ENCODE assay signal across 13 mouse cellular contexts in the genomic region with DNA sequence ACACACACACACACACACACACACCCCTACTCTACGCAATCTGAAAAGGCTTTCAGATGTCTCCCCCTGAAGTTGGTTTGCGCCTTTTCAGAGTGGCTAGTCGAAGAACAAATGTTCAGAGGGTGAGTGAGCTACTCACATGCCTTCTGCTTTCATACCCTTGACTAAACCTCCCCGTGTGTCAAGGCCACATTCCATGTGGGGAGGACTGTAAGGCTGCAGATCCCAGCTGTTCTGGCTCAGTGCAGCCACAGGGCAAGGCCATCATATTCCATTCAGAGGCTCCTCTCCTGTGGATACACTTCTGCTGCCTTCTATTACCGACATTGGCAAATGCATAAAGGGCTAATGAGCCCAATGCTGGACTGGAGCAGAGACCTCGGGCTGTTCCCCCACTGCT. TPM values are rescaled to one million over a fixed set of nuclear protein-coding genes. Genes with fewer than 3 reads are reported as not detected.
DNase-seq lines count a peak whose midpoint lies in the region; ATAC-seq and TF ChIP-seq lines count a peak whose summit lies in the region.
"Had no signal": no experiment of that assay in that cellular context is flagged by ENCODE, and none has a peak within 500 bp of the region (broad histone marks: within the 10 kb centered on the region; RNA-seq: fewer than 3 reads in every experiment).

No protein-coding gene starts in this region.

- 76% methylated on average over 6 of the region's 6 CpGs for WGBS in hindbrain, embryonic 14.5 days
- 83% methylated on average over 6 of the region's 6 CpGs for WGBS in hindbrain, embryonic 11.5 days
- WGBS in kidney, embryonic 15.5 days = 42% methylated on average over 6 of the region's 6 CpGs
- WGBS in forebrain, postnatal 0 days = 68% methylated on average over 6 of the region's 6 CpGs

- no peaks in the 10 kb centered on the region for H3K27me3 ChIP-seq in hindbrain, embryonic 14.5 days (ENCODE audit: control insufficient read depth, insufficient read depth, low read length)
- no peaks in the 10 kb centered on the region for H3K27me3 ChIP-seq in hindbrain, embryonic 11.5 days (ENCODE audit: control insufficient read depth, insufficient read depth, low read length)
- no peaks in the 10 kb centered on the region for H3K27me3 ChIP-seq in kidney, embryonic 15.5 days
- no peaks in the 10 kb centered on the region for H3K27me3 ChIP-seq in forebrain, postnatal 0 days (ENCODE audit: insufficient read depth, low read length)
- H3K27me3 ChIP-seq: limb, embryonic 12.5 days; midbrain, embryonic 12.5 days had no signal

- H3K9me3 ChIP-seq in hindbrain, embryonic 14.5 days (ENCODE audit: control insufficient read depth, low read length) = no peaks in the 10 kb centered on the region
- no peaks in the 10 kb centered on the region for H3K9me3 ChIP-seq in hindbrain, embryonic 11.5 days (ENCODE audit: control insufficient read depth, low read length)
- H3K9me3 ChIP-seq in kidney, embryonic 15.5 days (replicated peaks) = no peaks in the 10 kb centered on the region
- no peaks in the 10 kb centered on the region for H3K9me3 ChIP-seq in forebrain, postnatal 0 days (ENCODE audit: low read length)
- H3K9me3 ChIP-seq: limb, embryonic 12.5 days; midbrain, embryonic 12.5 days had no signal

- 0 out of 2 replicates have a peak, but pooled peaks have one; percentile 35 for ATAC-seq in hindbrain, embryonic 14.5 days (ENCODE audit: low FRiP score)
- ATAC-seq in hindbrain, embryonic 11.5 days (ENCODE audit: low FRiP score) = no peak
- ATAC-seq in kidney, embryonic 15.5 days (replicated peaks; ENCODE audit: low FRiP score) = peak; percentile 75
- ATAC-seq in forebrain, postnatal 0 days = no peak
- no peak for ATAC-seq in activated CD4-positive, CD25-positive, alpha-beta regulatory T cell, adult 4 months
- ATAC-seq: intestine, embryonic 16.5 days had no signal

- H3K4me3 ChIP-seq in hindbrain, embryonic 14.5 days (replicated peaks; ENCODE audit: low read length) = no peak overlapping the region
- no peak overlapping the region for H3K4me3 ChIP-seq in hindbrain, embryonic 11.5 days (ENCODE audit: low read depth, low read length)
- no peak overlapping the region for H3K4me3 ChIP-seq in kidney, embryonic 15.5 days (replicated peaks)
- no peak overlapping the region for H3K4me3 ChIP-seq in forebrain, postnatal 0 days (ENCODE audit: low read depth, low read length)
- H3K4me3 ChIP-seq: erythroblast, embryonic 14.5 days; limb, embryonic 12.5 days; midbrain, embryonic 12.5 days had no signal

- H3K36me3 ChIP-seq in hindbrain, embryonic 14.5 days (replicated peaks; ENCODE audit: control insufficient read depth, insufficient read depth) = no peaks in the 10 kb centered on the region
- H3K36me3 ChIP-seq in hindbrain, embryonic 11.5 days (ENCODE audit: control insufficient read depth, insufficient read depth, low read length) = no peaks in the 10 kb centered on the region
- no peaks in the 10 kb centered on the region for H3K36me3 ChIP-seq in kidney, embryonic 15.5 days
- H3K36me3 ChIP-seq in forebrain, postnatal 0 days (ENCODE audit: insufficient read depth) = no peaks in the 10 kb centered on the region
- H3K36me3 ChIP-seq: limb, embryonic 12.5 days; midbrain, embryonic 12.5 days had no signal

- no peak for TF ChIP-seq CTCF in forebrain, postnatal 0 days (IDR thresholded peaks at IDR 0.05; ENCODE audit: low read depth)

- no peak overlapping the region for H3K4me2 ChIP-seq in hindbrain, embryonic 14.5 days (replicated peaks)
- H3K4me2 ChIP-seq in hindbrain, embryonic 11.5 days (replicated peaks; ENCODE audit: low read depth, low read length) = no peak overlapping the region
- H3K4me2 ChIP-seq in kidney, embryonic 15.5 days = no peak overlapping the region
- no peak overlapping the region for H3K4me2 ChIP-seq in forebrain, postnatal 0 days (ENCODE audit: low read depth)
- H3K4me2 ChIP-seq: limb, embryonic 12.5 days; midbrain, embryonic 12.5 days had no signal

- H3K4me1 ChIP-seq in hindbrain, embryonic 14.5 days (replicated peaks; ENCODE audit: control insufficient read depth, insufficient read depth, low read length) = 0 out of 2 replicates have a peak, but pooled peaks cover 3% of the 10 kb centered on the region
- no peaks in the 10 kb centered on the region for H3K4me1 ChIP-seq in hindbrain, embryonic 11.5 days (replicated peaks; ENCODE audit: control insufficient read depth, insufficient read depth, low read length)
- peaks cover 37% of the 10 kb centered on the region for H3K4me1 ChIP-seq in kidney, embryonic 15.5 days
- H3K4me1 ChIP-seq in forebrain, postnatal 0 days (ENCODE audit: insufficient read depth) = no peaks in the 10 kb centered on the region
- H3K4me1 ChIP-seq: midbrain, embryonic 12.5 days had no signal

- DNase-seq in hindbrain, embryonic 14.5 days (ENCODE audit: low spot score) = no peak
- DNase-seq in hindbrain, embryonic 11.5 days (ENCODE audit: low spot score) = no peak
- peak; percentile 26 for DNase-seq in adrenal gland, postnatal 10 days
- DNase-seq in lung, postnatal 14 days = peak; percentile 55
- no peak for DNase-seq in forebrain, postnatal 0 days
- DNase-seq in cerebellum, adult 11 months = no peak
- DNase-seq: cerebellum, adult 9-11 months had no signal

- no peak overlapping the region for H3K27ac ChIP-seq in hindbrain, embryonic 14.5 days
- no peak overlapping the region for H3K27ac ChIP-seq in hindbrain, embryonic 11.5 days (ENCODE audit: low read depth, low read length)
- peak overlapping the region; percentile 54 for H3K27ac ChIP-seq in kidney, embryonic 15.5 days
- no peak overlapping the region for H3K27ac ChIP-seq in forebrain, postnatal 0 days (ENCODE audit: low read depth, low read length)
- H3K27ac ChIP-seq: limb, embryonic 12.5 days; midbrain, embryonic 12.5 days had no signal

- no peak overlapping the region for H3K9ac ChIP-seq in hindbrain, embryonic 14.5 days
- H3K9ac ChIP-seq in hindbrain, embryonic 11.5 days (ENCODE audit: low read depth, low read length) = no peak overlapping the region
- no peak overlapping the region for H3K9ac ChIP-seq in kidney, embryonic 15.5 days
- no peak overlapping the region for H3K9ac ChIP-seq in forebrain, postnatal 0 days
- H3K9ac ChIP-seq: limb, embryonic 12.5 days; midbrain, embryonic 12.5 days had no signal

RNA-seq across cellular contexts. Expression of gene Fgf2, which starts 30.3 kb away (rescaled TPM):
- polyA plus RNA-seq in hindbrain, embryonic 14.5 days (2014; fragmentation: Nextera tagmentation; extraction: Ambion mirVana) = 1.1 and 1.5 TPM in 2 replicates
- polyA plus RNA-seq in hindbrain, embryonic 11.5 days (2014; fragmentation: Nextera tagmentation; extraction: Ambion mirVana) = 0.49 and 1.1 TPM in 2 replicates
- total RNA-seq in adrenal gland, postnatal 10 days (2021) = 1 to 10 TPM; 4.6 to 5.2 TPM
- polyA plus RNA-seq in kidney, embryonic 15.5 days (2015; fragmentation: Nextera tagmentation; extraction: Ambion mirVana) = 2.3 and 2.4 TPM in 2 replicates
- 1.2 and 1.5 TPM in 2 replicates for total RNA-seq in forebrain, postnatal 0 days (2014; rRNA removed)
- 0.25 and 0.70 TPM in 2 replicates for polyA plus RNA-seq in forebrain, postnatal 0 days (2015; fragmentation: Nextera tagmentation; extraction: Ambion mirVana)
- under 1 TPM; 0.45 to 0.65 TPM for polyA plus RNA-seq in activated CD4-positive, CD25-positive, alpha-beta regulatory T cell, adult 4 months (2017; shearing (Covaris generic))
- polyA plus RNA-seq: erythroblast, embryonic 14.5 days had no signal

RNA-seq across cellular contexts. Expression of gene Spata5, which starts 41.3 kb away (rescaled TPM):
- 33.1 and 35.6 TPM in 2 replicates for polyA plus RNA-seq in hindbrain, embryonic 14.5 days (2014; fragmentation: Nextera tagmentation; extraction: Ambion mirVana)
- 41.9 and 44.1 TPM in 2 replicates for polyA plus RNA-seq in hindbrain, embryonic 11.5 days (2014; fragmentation: Nextera tagmentation; extraction: Ambion mirVana)
- 10 to 100 TPM; 21.5 to 27.7 TPM for total RNA-seq in adrenal gland, postnatal 10 days (2021)
- 38.7 and 48.0 TPM in 2 replicates for polyA plus RNA-seq in kidney, embryonic 15.5 days (2015; fragmentation: Nextera tagmentation; extraction: Ambion mirVana)
- 18.9 and 33.3 TPM in 2 replicates for total RNA-seq in forebrain, postnatal 0 days (2014; rRNA removed)
- 21.0 and 23.2 TPM in 2 replicates for polyA plus RNA-seq in forebrain, postnatal 0 days (2015; fragmentation: Nextera tagmentation; extraction: Ambion mirVana)
- polyA plus RNA-seq in activated CD4-positive, CD25-positive, alpha-beta regulatory T cell, adult 4 months (2017; shearing (Covaris generic)) = 10 to 100 TPM; 24.6 to 30.7 TPM

RNA-seq across cellular contexts. Expression of gene Nudt6, which starts 41.6 kb away (rescaled TPM):
- 6.8 and 8.7 TPM in 2 replicates for polyA plus RNA-seq in hindbrain, embryonic 14.5 days (2014; fragmentation: Nextera tagmentation; extraction: Ambion mirVana)
- polyA plus RNA-seq in hindbrain, embryonic 11.5 days (2014; fragmentation: Nextera tagmentation; extraction: Ambion mirVana) = 4.1 and 4.8 TPM in 2 replicates
- total RNA-seq in adrenal gland, postnatal 10 days (2021) = 10 to 100 TPM; 21.7 to 24.9 TPM
- polyA plus RNA-seq in kidney, embryonic 15.5 days (2015; fragmentation: Nextera tagmentation; extraction: Ambion mirVana) = 5.2 and 5.6 TPM in 2 replicates
- 4.5 and 6.6 TPM in 2 replicates for total RNA-seq in forebrain, postnatal 0 days (2014; rRNA removed)
- polyA plus RNA-seq in forebrain, postnatal 0 days (2015; fragmentation: Nextera tagmentation; extraction: Ambion mirVana) = 10.2 and 14.8 TPM in 2 replicates
- 10 to 100 TPM; 10.9 to 16.7 TPM for polyA plus RNA-seq in activated CD4-positive, CD25-positive, alpha-beta regulatory T cell, adult 4 months (2017; shearing (Covaris generic))

Comparison
In these comparisons a context has a peak if more than half of its experiments do, and no peak if none do; other contexts are left out.
1. ATAC-seq: peak in hindbrain, embryonic 14.5 days (single experiment) and kidney, embryonic 15.5 days (single experiment); none in hindbrain, embryonic 11.5 days (single experiment), forebrain, postnatal 0 days (single experiment) and activated CD4-positive, CD25-positive, alpha-beta regulatory T cell, adult 4 months (single experiment).
2. DNase-seq: peak in adrenal gland, postnatal 10 days (single experiment) and lung, postnatal 14 days (single experiment); none in hindbrain, embryonic 14.5 days (single experiment), hindbrain, embryonic 11.5 days (single experiment), forebrain, postnatal 0 days (single experiment) and cerebellum, adult 11 months (single experiment).